Mouse (Mus musculus) hindbrain, postnatal 0 days (tissue): Measurements from ENCODE around the gene Dthd1. TPM values are rescaled to one million over a fixed set of nuclear protein-coding genes. Genes with fewer than 3 reads are reported as not detected.

ENCODE experiments used
- ATAC-seq: fragments of 200-750 bp; cut with Nextera tagmentation; 2 replicates; pipeline ENCODE4 v1.8.0; 2017; ENCODE audit warnings: mild to moderate bottlenecking, moderate TSS enrichment, moderate library complexity
- DNase-seq: peaks from one replicate; pipeline ENCODE4 v3.0.0-alpha.2; 2015; ENCODE audit warnings: low spot score
- H3K27ac ChIP-seq: fragments of 300-500 bp; sonication (generic); 2 replicates; pipeline ENCODE4 v1.5.1; 2014; ENCODE audit warnings: mild to moderate bottlenecking
- H3K27me3 ChIP-seq: fragments of 300-500 bp; sonication (generic); 2 replicates; pipeline ENCODE4 v1.6.1; 2014; ENCODE audit warnings: low read length, mixed read lengths; ENCODE audit not compliant: insufficient read depth
- H3K36me3 ChIP-seq: fragments of 300-500 bp; sonication (generic); 2 replicates; pipeline ENCODE4 v1.6.1; 2014; ENCODE audit warnings: low read length, mixed read lengths; ENCODE audit not compliant: insufficient read depth
- H3K4me1 ChIP-seq: fragments of 300-500 bp; sonication (generic); 2 replicates; pipeline ENCODE4 v1.6.1; 2014; ENCODE audit warnings: antibody characterized with exemption, low read length, mixed read lengths; ENCODE audit not compliant: insufficient read depth
- H3K4me2 ChIP-seq: fragments of 300-500 bp; sonication (generic); 2 replicates; pipeline ENCODE4 v1.6.1; 2014; ENCODE audit warnings: low read depth, mild to moderate bottlenecking, low read length, moderate library complexity, mixed read lengths
- H3K4me3 ChIP-seq: fragments of 300-500 bp; sonication (generic); 2 replicates; pipeline ENCODE4 v1.5.1; 2014; ENCODE audit warnings: low read length
- H3K9ac ChIP-seq: fragments of 300-500 bp; sonication (generic); replicated peaks from 2 replicates; pipeline ENCODE4 v1.6.1; 2014; ENCODE audit warnings: mild to moderate bottlenecking, low read length, moderate library complexity, mixed read lengths
- H3K9me3 ChIP-seq: fragments of 300-500 bp; sonication (generic); 2 replicates; pipeline ENCODE4 v1.6.1; 2016; ENCODE audit warnings: low read length, mixed read lengths
- CTCF ChIP-seq: IDR thresholded peaks from 2 replicates; pipeline ENCODE4 v1.5.1; 2016; ENCODE audit warnings: antibody characterized with exemption, control low read depth, low read depth
- polyA plus RNA-seq: library from polyadenylated mRNA; unstranded; fragments of >200 nt; fragmentation: Nextera tagmentation; extraction: Ambion mirVana; gene quantifications from 2 replicates; pipeline ENCODE4 v1.2.1, GENCODE M21; 2015
- total RNA-seq: library from RNA; depleted of rRNA; stranded (reverse); fragments of >200 nt; gene quantifications from 2 replicates; pipeline ENCODE4 v1.2.3, GENCODE M21; 2014; rRNA removed

Gene Dthd1
- total and polyA plus RNA-seq, 2 experiments from 2014 or later: not detected

GRCm38 (mm10) chr5:62924616-62925015 is 111.0 kb downstream of the Dthd1 start:
- Histone ChIP-seq H3K9ac (no peak overlapping the region), H3K9me3 (no peaks in the 10 kb centered on the region), H3K4me2 (no peak overlapping the region), H3K4me3 (no peak overlapping the region), H3K4me1 (no peaks in the 10 kb centered on the region), H3K36me3 (no peaks in the 10 kb centered on the region), H3K27ac (no peak overlapping the region), H3K27me3 (no peaks in the 10 kb centered on the region)
- DNase-seq: no peak
- no peak for ATAC-seq
- no peak for TF ChIP-seq CTCF

Other genes with a start within 250 kb of the Dthd1 start
- 14.3 and 17.2 TPM in 2 replicates for gene Arap2, start 47.7 kb upstream of the Dthd1 start, total RNA-seq
- gene Arap2, start 47.7 kb upstream of the Dthd1 start, polyA plus RNA-seq: 14.2 and 14.5 TPM in 2 replicates